Mouse (Mus musculus) inflammation-experienced regulatory T-cells, adult 6 months (primary cell): ENCODE data around the gene Slc39a12. TPM values are rescaled to one million over a fixed set of nuclear protein-coding genes. Genes with fewer than 3 reads are reported as not detected.

Experiments used
- polyA plus RNA-seq, 3 experiments: library from polyadenylated mRNA; unstranded; fragments of 100-300 nt; shearing (Covaris generic); gene quantifications; one replicate each; pipeline ENCODE4 v1.2.1; 2017

Slc39a12 gene
- polyA plus RNA-seq, 3 experiments from 2014 or later, result not detected

Other genes with a start within 250 kb of the Slc39a12 start
- not detected for gene Tmem236, start 213.8 kb upstream of the Slc39a12 start, polyA plus RNA-seq
- under 1 TPM in 2 of 3 experiments, not detected in 1; 0.12 to 0.26 TPM for gene Mrc1, start 158.9 kb upstream of the Slc39a12 start, polyA plus RNA-seq
- gene Cacnb2, start 214.8 kb downstream of the Slc39a12 start, polyA plus RNA-seq, result under 1 TPM in 2 of 3 experiments, not detected in 1; 0.36 to 0.41 TPM